Mouse (Mus musculus) layer of hippocampus, postnatal 10 days (tissue): ENCODE results near the gene Foxc2. TPM values are rescaled to one million over a fixed set of nuclear protein-coding genes. Genes with fewer than 3 reads are reported as not detected.

Experiments used
- DNase-seq, 2 experiments: peaks; one replicate each; pipeline ENCODE4 v3.0.0; 2021; ENCODE audit warnings: low spot score in 2 of 2
- total RNA-seq, 2 experiments: library from RNA; stranded (reverse); gene quantifications; 2 replicates each; pipeline ENCODE4 v1.2.3; 2021

Foxc2 gene
- total RNA-seq, 2 experiments from 2014 or later = 1.5 to 2.5 TPM

DNA sequence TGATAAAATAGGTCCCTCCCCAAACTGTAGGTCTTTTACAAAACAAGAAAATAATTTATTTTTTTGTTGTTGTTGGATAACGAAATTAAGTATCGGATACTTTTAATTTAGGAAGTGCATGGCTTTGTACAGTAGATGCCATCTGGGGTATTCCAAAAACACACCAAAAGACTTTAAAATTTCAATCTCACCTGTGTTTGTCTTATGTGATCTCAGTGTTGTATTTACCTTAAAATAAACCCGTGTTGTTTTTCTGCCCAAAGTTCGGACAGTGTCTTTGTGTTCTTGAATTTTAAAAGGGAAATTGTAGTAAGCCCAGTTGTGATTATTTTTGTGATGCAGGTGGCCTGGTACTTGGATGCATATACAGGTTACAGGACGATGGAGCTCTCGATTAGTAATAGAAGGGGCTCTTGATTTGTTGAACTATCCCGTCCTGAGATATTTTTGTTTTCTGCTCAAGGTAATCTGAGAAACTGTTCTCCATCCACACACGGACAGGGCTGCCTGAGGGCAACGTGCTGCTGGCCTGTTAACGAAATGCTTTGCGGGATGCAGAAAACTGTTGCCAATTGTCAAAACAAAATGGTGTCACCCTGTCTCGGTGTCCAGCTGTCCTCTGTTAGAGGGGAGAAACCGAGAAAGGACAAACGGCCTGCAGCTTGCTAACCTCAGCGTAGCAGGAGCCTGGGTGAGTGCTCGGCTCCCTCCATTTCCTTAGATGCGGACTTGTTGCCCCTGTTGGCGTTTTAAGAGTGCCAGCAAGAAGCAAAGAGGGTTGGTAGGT lies 2.9 kb downstream of the Foxc2 start:
- DNase-seq = no peak

DNA sequence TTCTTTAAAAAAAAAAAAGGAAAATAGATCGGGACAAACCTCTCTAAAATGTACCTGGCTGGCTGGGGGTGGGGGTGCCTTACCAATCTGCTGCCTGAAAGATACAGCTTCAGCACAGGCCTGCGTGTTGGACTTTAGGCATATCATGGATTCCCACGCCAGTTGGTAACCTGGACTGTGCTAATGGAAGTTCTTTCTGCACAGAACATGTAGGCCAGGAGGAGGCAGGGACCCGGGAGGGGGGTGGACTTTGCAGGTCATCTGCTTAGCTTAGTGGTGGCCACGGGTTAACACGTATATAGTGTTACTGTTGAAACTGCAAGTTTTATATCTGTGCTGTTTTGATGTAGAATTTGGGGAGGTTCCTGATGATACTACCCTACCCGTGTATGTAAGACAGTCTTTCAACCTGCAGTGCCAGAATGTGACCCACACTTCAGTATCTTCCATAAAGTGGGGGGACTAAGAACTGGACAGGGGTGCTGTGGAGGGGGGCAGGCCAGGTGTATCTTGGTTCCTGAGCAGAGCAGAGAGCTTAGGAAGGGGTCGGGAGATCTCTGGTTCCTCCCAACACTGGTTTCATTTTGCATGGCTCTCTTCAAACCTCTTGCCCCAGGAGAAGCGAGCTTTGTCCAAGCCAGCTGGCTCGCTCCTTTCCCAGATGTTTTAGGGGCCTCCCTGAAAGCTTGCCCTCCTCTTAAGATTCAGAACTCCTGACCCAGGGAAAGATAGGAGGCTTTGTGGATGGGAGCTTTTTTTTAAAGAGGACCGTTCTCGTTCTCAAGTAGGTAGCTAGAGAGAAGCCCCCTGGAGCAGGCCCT lies 3.9 kb downstream of the Foxc2 start:
- no peak for DNase-seq

DNA sequence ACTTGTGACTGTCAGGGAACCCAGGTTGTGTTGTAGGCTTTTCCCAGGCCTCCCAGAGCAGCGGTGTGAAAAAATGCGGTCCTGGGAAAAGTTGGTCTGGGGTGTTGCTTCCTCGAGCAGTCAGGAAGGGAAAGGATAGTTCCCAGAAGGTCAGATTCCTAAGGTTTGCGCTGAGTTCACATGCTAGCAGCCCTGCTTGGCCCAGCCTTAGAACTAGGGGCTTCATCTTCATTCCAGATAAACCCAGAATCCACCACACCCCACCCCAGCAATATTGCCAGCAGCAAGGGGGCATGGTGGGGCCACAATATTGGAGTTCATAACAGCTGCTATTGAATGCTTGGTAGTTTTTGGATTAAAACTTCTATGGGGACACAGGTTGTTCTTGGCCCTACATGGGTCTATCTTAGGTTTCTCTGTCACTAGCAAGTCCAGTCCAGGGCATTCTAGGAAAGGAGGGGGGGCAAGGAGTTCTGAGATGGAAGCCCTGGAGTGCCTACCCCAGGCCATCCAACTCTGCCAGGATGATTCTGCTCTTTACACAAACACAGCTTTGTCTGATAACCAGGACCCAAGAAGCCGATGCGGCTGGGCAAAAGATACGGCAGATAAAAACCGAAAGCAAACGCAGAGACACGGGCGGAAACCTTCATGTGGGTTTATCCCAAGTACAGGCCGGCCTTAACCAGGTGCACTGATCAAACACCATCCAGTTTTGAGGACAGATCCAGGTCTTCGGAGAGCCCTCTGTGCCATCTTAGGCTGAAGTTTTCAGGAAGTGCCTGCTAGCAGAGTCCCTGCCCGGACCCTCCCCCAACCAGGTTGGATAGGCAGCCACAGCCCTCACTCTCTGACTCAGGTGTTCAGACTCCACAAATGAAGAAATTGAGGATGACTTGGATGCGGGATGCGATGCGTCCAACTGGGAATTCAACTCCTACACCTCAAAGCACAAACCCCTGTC lies 4.8 kb downstream of the Foxc2 start:
- no peak for DNase-seq

DNA sequence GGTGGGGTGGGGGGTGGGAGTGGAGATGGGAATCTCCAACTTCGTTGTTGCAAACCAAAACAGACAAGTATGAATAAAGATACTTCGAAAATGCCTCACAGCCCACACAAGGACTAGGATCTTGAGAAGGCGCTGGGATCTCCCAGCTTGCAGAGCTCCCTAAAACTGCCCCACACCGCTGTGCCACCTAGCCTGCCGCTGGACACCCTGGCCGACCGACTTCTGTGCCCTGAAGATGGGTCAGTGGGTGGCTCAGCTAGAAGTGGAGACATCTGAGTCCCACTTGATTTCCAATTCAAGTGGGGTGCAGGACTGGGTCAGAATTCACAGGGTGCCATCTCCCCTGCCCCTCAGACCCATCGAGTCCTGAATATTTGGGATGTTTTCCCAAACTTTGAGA lies 5.7 kb downstream of the Foxc2 start:
- DNase-seq = no peak

DNA sequence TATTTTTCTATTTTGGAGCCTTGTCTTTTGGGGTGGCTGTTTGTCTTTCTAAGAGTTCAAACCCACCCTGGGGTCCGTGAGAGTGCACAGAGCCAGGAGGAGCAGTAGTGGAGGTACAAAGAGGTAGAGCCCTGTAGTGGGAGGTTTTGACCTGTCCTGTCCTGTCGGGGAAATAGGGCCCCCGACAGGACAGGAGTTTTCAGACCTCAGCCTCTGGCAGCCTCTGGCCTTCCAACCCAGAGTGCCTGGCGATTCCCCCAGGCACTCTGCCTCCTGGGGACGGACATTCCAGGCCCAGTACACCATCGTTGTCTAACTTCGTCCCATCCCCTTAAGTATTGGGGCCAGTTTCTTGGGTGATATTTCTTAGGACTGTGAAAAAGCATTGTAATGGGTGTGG lies 6.4 kb downstream of the Foxc2 start:
- DNase-seq = no peak

DNA sequence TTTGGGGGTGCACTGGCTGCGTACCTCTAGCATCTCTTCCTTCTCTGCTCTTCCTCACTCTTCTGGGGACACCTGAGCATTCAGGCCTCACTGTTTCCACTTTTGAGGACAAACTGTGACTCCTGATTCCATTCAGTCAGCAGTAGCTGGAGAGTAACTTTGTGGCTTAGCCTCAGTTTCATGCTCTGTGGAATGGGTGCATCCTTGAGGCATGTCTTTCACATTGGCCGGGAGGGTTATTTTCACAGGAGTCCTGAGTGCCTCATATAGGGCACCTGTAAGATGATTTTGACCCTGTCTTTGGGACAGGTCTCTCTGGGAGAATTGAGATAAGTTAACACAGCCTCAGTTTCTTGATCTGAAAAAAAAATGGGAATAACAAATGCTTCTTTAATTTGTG lies 7.1 kb downstream of the Foxc2 start:
- DNase-seq = no peak

DNA sequence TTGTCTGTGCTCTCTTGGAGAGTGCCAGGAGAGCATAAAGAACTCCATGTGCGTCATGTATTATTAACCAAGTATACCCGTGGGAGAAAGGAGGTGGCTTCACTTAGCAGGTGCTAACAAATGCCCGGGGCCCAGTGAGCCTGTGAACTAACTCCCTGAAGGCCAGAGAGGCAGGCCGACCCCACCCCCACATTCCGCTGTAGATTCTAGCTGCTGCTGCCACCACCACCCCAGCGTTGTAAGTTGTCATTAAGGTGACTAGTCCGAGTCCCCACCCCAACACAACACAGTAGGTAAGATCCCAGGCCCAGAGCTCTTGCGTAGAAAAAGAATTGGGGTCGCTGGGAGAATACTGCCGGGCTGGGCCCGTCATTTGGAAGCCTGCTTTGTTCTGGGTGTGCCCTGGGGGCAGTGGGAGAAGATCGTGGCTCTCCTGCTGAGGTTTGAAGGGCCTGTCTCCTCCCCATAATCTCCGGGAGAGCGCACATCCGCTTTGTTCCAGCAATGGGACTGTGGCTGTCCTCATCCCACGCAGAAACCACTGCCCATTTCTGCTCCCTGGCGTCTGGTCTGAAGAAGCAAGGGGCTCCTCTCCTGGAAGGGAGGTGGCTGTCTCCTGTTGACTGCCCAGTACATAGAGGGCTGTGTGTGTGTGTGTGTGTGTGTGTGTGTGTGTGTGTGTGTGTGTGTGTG lies 8.7 kb downstream of the Foxc2 start:
- no peak for DNase-seq

DNA sequence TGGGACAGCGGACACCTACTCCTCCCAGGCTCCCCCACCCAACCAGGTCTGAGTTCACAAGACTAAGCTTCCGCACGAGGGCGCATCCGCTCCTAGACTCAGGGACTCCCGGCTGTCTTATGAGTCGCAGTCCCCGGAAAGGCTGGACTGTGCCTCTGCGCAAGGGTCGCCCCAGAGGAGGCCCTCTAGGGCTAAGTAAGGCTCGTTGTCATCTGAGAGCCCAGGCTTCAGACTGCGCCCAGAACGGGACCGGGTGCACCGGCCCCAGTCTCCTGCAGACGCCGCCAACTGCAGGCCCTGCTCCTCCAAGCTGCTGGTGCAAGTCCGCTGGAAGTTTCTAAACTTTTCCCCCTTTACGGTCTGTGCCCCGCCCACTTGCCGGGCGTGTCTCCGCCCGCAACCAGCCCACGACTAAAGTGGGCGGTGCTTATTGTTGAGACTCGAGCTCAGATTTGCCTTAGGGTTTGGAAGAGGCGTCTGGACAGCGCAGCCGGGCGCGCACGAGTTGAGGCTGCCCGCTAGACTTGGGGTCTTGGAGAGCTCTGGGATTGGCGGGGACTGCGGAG lies 9.4 kb downstream of the Foxc2 start:
- DNase-seq = peak; percentile 60 to 73

DNA sequence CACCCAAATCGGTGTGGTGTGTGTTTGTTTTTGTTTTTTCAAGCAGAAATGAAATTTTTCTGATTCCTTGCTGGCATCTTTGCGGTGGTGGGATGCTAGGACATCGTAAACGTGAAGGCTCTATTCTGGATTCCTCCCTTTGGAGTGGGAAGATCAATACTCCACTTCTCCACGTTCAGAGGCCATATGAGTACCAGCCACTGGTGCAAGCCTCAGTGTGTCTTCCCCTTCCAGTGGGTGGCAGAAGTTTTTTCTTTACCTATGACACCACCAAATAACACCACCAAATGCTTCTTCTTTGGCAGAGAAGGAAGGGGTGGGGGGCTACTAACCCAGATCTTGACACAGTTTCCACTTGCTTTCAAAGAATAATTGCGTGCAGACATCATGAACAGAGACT lies 10.2 kb downstream of the Foxc2 start:
- no peak for DNase-seq

DNA sequence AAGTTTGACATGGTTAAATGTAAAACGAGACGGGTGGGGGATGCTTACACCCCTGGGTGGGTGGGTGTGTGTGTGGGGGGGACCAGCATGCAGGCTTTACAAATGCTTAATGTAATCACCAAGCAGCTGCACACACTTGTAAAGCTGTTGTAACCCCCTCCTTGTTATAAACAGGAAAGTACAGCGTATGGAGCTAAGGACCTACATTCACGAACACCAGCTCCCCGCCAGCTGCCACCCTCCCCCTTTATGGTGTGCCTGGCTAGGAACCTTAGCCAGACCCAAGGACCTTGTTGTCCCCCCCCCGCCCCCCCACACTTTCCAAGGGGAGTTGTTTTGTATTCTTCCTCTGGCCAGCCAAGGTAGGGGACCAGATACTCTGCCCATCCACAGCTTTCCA lies 10.7 kb downstream of the Foxc2 start:
- no peak for DNase-seq

DNA sequence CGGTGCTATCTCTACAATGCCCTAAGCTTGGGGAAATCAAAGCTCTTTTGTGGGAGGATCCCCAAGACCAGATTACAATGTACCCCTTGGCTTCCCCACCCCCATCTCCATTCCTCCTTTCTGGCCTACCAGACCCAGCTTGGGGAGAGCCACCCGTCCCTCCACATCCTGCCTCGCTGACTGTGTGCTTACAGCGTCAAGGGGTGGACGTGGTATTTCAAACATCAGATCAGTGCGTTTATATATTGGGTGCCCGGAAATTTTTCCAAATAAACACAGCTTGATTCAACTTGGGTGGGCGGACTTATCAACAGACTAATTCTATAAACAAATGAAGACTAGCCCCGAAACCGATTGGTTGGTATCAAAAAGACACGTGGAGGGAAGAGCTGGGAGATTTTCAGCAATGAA lies 11.3 kb downstream of the Foxc2 start:
- DNase-seq = no peak

DNA sequence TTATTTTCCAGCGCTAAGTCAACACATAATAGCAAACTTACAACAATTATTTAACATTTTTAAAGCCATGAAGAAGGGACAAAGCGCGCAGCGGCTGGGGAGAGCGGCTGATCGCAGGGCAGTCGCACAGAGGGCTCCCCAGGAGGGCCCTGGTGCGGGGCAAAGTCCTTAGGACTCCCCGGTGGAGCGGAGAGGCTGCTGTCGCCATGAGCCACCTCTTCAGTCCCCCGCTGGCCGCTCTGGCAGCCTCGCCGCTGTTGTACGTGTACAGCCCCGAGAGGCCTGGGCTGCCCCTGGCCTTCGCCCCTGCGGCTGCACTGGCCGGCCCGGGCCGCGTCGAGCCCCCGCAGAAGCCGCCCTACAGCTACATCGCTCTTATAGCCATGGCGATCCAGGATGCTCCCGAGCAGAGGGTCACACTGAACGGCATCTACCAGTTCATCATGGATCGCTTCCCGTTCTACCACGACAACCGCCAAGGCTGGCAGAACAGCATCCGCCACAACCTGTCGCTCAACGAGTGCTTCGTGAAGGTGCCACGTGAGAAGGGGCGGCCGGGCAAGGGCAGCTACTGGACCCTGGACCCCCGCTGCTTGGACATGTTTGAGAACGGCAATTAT lies 11.9 kb downstream of the Foxc2 start, which contains the start of gene Foxl1:
Gene Foxl1, plus strand, starts transcription at position 185 of the 620 bp plus-strand sequence.
- DNase-seq = peak in 1 of 2 experiments; percentile 24

DNA sequence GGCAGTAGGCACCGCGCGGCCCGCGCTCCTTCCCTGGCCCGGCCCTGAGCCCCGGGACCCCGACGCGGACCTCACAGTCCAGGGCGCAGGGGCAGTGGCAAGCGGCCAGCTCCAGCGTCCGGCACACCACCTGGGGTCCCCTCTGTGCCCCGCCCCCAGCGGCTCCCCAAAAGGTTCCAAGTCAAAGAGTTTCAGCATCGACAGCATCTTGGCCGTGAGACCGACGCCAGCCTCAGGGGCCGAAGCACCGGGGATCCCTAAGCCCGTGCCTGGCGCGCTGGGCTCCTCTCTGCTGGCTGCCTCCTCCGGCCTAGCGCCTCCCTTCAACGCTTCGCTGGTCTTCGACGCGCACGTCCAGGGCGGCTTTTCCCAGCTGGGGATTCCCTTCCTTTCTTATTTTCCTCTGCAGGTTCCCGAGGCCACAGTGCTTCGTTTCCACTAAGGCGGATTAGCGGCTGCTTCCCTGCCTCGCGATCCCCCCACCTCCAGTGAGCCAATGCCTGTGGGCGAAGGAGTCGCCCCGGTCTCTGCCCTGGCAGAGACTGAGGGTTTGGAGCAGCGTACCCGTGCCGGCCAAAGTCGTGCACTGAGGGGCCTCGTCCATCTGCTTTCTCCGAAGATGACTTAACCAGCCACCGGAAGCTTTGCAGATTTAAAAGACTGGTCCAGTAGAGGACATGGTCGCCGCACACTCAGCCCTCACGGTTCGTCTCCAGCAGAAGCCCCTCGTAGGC lies 12.7 kb downstream of the Foxc2 start:
- DNase-seq = no peak

DNA sequence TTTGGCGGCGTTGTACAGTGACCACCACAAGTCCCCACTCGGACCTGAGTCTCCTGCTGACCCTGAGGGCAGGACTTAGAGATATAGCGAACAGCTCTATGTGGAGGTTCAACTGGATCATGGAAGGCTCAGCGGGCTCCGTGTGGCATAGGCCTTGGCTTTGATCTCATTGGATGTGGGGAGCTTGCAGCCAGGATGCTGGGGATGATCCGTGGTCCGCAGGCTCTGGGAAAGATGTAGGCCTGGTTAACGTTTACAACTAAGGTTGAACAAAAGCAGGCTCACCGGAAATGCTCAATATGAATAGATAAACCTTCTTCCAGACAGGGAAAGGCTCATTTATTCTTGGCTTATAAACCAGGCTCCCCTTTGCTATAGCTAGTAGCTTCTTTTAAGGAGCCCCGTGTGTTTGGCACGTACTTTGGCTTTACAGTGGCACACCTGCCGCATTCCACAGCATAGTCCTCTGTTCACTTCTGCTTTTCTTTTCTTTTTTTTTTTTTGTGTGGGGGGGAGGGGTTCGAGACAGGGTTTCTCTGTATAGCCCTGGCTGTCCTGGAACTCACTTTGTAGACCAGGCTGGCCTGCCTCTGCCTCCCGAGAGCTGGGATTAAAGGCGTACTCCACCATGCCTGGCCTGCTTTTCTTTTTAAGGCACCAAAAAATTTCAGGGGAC lies 13.4 kb downstream of the Foxc2 start:
- no peak for DNase-seq

DNA sequence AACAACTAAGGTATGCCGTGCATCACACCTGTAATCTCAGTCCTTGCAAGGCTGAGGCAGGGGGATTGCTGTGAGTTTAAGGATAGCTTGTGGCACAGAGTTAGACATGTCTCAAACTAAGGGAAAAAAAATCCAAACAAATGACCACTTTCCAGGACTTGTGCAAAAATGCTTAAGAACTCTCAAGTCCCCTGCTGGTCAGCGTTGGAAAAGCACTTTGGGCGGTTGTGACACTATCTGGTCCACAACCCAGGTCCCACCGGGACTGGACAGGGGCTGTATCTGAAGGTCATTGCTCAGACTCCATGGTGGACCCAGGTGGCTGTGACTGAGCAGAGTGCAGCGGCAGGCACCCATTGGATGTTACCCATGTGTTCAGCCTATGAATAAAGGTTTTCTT lies 14.6 kb downstream of the Foxc2 start:
- no peak for DNase-seq

DNA sequence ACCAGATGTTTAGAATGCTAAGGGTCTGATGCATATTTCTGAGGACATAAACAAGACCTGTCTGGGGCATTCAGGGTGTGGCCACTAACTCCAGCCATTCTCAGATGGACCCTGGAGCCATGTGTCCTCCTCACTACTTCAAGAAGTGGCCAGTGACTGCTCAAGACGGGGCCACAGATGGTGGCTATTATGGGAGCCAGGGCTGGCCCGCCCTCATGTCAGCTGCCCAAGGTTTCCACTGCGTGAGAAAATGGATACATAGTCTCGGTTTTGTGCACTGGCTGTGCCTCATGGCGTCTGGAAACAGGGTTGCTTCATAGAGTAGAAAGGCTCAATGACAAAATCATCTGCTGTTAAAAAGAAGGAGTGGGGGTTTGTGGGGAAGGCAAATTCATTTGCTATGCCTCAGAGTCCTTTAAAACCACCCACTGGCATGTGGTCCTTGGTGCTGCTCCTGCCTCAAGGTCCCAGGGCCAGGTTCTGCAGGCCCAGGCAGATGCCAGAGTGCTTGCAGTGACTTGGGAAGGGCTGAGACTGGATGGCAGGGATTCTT lies 17.1 kb downstream of the Foxc2 start:
- DNase-seq = no peak

DNA sequence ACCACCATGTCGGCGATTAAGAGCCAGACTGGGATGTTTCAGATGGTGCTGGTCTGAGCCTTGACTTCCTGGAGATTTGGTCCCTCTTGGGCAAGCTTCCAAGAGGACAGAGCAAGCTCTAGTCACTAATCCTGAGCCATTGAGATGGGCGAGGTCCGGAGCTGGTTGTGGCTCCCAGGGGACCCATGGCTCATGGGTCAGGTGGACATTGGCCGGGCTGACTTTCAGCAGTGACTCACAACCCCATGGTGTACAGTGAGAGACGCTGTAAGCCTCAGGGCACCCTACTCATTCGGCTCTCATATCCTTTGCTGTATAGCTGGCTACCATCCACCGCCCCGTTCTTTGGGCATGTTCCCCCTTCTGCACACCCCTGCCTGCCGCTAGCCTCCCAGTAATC lies 18.1 kb downstream of the Foxc2 start:
- no peak for DNase-seq

DNA sequence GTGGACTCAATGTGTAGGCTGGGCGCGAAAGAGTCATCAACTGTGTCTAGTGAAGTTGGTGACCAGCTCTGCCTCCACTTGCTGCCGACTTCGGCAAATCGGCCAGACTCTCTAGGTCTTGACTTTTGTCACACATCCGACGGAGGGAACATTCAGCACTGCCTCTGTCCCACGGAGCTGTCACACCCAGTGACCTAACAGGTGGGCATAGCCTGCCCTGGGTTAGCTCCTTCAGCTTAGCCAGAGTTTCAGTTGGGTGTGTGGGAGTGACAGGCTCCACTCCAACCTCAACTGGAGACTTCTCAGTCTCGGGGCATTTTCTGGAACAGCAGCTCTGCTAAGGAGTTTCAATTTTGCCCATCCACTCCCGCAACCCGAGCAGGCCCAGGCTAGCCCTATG lies 18.5 kb downstream of the Foxc2 start:
- DNase-seq = no peak
